Mouse (Mus musculus) erythroblast, embryonic 14.5 days (primary cell): ENCODE results near the gene Fbxo45. TPM values are rescaled to one million over a fixed set of nuclear protein-coding genes. Genes with fewer than 3 reads are reported as not detected.

Source experiments
- H3K27me3 ChIP-seq: 2 replicates; pipeline ENCODE4 v1.6.1; 2012; ENCODE audit warnings: inconsistent platforms; ENCODE audit not compliant: control insufficient read depth
- H3K36me3 ChIP-seq: 2 replicates; pipeline ENCODE4 v1.6.1; 2012; ENCODE audit warnings: mild to moderate bottlenecking, inconsistent platforms; ENCODE audit not compliant: control insufficient read depth
- H3K4me1 ChIP-seq: 2 replicates; pipeline ENCODE4 v1.6.1; 2012; ENCODE audit warnings: inconsistent platforms; ENCODE audit not compliant: control insufficient read depth
- H3K4me3 ChIP-seq: replicated peaks from 2 replicates; pipeline ENCODE3; 2012; ENCODE audit warnings: moderate library complexity, mild to moderate bottlenecking, inconsistent platforms
- H3K9me3 ChIP-seq: 2 replicates; pipeline ENCODE4 v1.6.1; 2012; ENCODE audit warnings: low read length, inconsistent platforms, mixed read lengths; ENCODE audit not compliant: control insufficient read depth
- GATA1 ChIP-seq: IDR thresholded peaks from 2 replicates; pipeline ENCODE4 v1.6.1; 2012; ENCODE audit warnings: low read length, inconsistent platforms, mixed read lengths
- TAL1 ChIP-seq: IDR thresholded peaks from 3 replicates; pipeline ENCODE4 v1.6.1; 2012; ENCODE audit warnings: low read length, inconsistent platforms, mixed read lengths
- polyA plus RNA-seq: library from polyadenylated mRNA; stranded (reverse); fragments of >175 nt; gene quantifications from 2 replicates; pipeline ENCODE4 v1.2.3, GENCODE M21; 2012

Gene Fbxo45
- 0.35 and 0.37 TPM in 2 replicates for polyA plus RNA-seq

- Histone ChIP-seq H3K36me3 (peaks cover 23% of the 10 kb centered on the region), H3K4me3 (peak within 1 kb of the TSS; percentile 97), H3K9me3 (no peaks in the 10 kb centered on the region), H3K4me1 (peaks cover 53% of the 10 kb centered on the region), H3K27me3 (no peaks in the 10 kb centered on the region)
- no peak for TF ChIP-seq TAL1
- no peak for TF ChIP-seq GATA1
Measured at GRCm38 (mm10) chr16:32246952-32247370, at the start of gene Fbxo45, which contains the start of gene Wdr53. Gene Fbxo45, minus strand, starts transcription at chr16:32247158. Gene Wdr53, plus strand, starts transcription at chr16:32247227.

GRCm38 (mm10) chr16:32291821-32292220 is 44.9 kb upstream of the Fbxo45 start:
- Histone ChIP-seq H3K27me3 (no peaks in the 10 kb centered on the region), H3K9me3 (peaks cover 4% of the 10 kb centered on the region; the same call in 1 of the 2 replicates), H3K4me1 (no peaks in the 10 kb centered on the region), H3K36me3 (peaks cover 63% of the 10 kb centered on the region), H3K4me3 (no peak overlapping the region)
- no peak for TF ChIP-seq TAL1
- TF ChIP-seq GATA1 = no peak

DNA sequence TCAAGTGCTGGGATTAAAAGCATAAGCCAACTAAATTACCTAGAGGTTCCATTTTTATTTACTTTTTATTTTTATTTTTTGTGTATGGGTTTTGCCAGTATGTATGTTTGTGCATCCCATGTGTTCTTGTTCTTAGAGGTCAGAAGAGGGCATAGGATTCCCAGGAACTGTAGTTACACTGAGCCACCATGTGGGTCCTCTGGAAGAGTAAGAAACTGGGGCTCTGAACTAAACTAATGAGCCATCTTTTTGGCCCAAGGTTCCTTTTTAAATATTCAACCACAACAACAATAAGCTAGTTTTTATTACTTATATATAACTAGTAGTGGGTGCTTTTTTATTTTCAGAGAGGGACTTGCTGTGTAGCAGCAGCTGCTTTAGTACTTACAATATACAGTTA is 35.6 kb upstream of the Fbxo45 start:
- peaks cover 7% of the 10 kb centered on the region for H3K9me3 ChIP-seq
- H3K27me3 ChIP-seq = no peaks in the 10 kb centered on the region
- TF ChIP-seq GATA1 (no peak), TAL1 (no peak)
- H3K36me3 ChIP-seq = peaks cover 87% of the 10 kb centered on the region
- H3K4me1 ChIP-seq = peaks cover 51% of the 10 kb centered on the region
- no peak overlapping the region for H3K4me3 ChIP-seq

- TF ChIP-seq TAL1 = no peak
- TF ChIP-seq GATA1 = no peak
- Histone ChIP-seq H3K9me3 (peaks cover 7% of the 10 kb centered on the region), H3K4me1 (peaks cover 66% of the 10 kb centered on the region), H3K4me3 (peak overlapping the region; percentile 98), H3K36me3 (peaks cover 63% of the 10 kb centered on the region), H3K27me3 (no peaks in the 10 kb centered on the region)
Measured at GRCm38 (mm10) chr16:32280211-32280610, 33.3 kb upstream of the Fbxo45 start.

- H3K4me3 ChIP-seq = peak overlapping the region; percentile 98
- H3K9me3 ChIP-seq = peaks cover 7% of the 10 kb centered on the region
- peaks cover 45% of the 10 kb centered on the region for H3K36me3 ChIP-seq
- TF ChIP-seq TAL1 = no peak
- no peak for TF ChIP-seq GATA1
- H3K4me1 ChIP-seq = peaks cover 55% of the 10 kb centered on the region
- H3K27me3 ChIP-seq = no peaks in the 10 kb centered on the region
Measured at GRCm38 (mm10) chr16:32278396-32278795, 31.4 kb upstream of the Fbxo45 start.

GRCm38 (mm10) chr16:32277308-32278256 is 30.6 kb upstream of the Fbxo45 start, which contains the start of gene Rnf168:
Gene Rnf168, plus strand, starts transcription at chr16:32277459.
- no peak for TF ChIP-seq TAL1
- no peak for TF ChIP-seq GATA1
- Histone ChIP-seq H3K36me3 (peaks cover 37% of the 10 kb centered on the region), H3K4me1 (peaks cover 50% of the 10 kb centered on the region), H3K4me3 (peak within 1 kb of the TSS; percentile 98), H3K27me3 (no peaks in the 10 kb centered on the region), H3K9me3 (peaks cover 7% of the 10 kb centered on the region)

DNA sequence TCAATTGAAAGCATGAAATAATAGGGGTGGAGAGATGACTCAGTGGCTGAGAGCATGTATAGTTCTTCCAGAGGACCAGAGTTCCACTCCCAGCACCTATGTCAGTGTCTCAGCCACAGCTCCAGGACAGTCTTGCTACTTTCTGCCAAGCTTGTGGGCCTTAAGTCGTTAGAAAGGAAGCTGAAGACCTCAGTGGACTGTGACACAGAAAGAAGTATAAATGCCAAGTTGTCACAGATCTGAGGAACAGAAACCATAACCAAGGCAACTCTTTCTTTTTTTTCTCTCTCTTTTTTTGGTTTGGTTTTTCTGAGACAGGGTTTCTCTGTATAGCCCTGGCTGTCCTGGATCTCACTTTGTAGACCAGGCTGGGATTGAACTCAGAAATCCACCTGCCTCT is 28.9 kb upstream of the Fbxo45 start:
- TF ChIP-seq TAL1 = no peak
- no peak for TF ChIP-seq GATA1
- peaks cover 38% of the 10 kb centered on the region for H3K4me1 ChIP-seq

DNA sequence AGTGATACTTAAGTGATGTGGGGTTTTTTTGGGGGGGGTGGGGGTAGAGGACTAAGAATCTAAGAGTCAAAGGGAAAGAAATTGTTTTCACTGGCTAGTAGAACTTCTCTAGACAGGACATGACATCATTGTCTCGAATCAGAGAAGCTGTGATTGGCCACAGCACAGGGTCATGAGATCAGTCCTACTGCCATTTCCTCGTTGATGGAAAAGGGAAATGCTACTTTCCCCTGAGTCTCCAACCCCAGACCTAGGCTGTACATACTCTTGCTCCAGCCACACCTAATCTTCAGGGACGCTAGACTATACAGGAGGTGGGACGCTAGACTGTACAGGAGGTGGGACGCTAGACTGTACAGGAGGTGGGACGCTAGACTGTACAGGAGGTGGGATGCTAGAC is 28.1 kb upstream of the Fbxo45 start:
- TF ChIP-seq GATA1 (no peak), TAL1 (no peak)
- Histone ChIP-seq H3K4me3 (no peak overlapping the region), H3K4me1 (peaks cover 33% of the 10 kb centered on the region), H3K27me3 (peaks cover 3% of the 10 kb centered on the region; the same call in 1 of the 2 replicates), H3K36me3 (peaks cover 14% of the 10 kb centered on the region), H3K9me3 (peaks cover 3% of the 10 kb centered on the region)

More for the DNA sequence above, 28.9 kb upstream of the Fbxo45 start:
- Histone ChIP-seq H3K9me3 (peaks cover 7% of the 10 kb centered on the region), H3K36me3 (peaks cover 21% of the 10 kb centered on the region), H3K4me3 (no peak overlapping the region), H3K27me3 (peaks cover 3% of the 10 kb centered on the region; the same call in 1 of the 2 replicates)

DNA sequence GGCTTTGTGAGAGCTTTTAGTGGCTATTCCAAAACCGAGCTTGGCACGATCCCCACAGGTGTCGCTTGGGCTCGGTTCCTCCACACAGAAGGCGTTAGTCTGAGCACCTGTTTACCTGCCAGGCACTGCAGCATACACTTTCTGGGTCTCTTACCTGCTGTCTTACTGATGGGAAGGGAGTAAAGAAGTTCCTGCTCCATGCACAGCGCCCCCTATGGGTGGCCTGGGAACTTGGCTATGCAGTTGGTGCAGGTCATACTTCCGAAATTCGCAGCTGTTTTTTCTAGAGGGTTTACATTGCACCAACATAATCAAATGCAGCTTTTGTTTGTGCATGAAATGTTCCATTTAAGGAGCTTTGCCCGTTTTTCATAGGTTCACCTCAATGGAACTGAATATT is 26.4 kb upstream of the Fbxo45 start:
- no peaks in the 10 kb centered on the region; the same call in 1 of the 2 replicates for H3K36me3 ChIP-seq
- H3K9me3 ChIP-seq = no peaks in the 10 kb centered on the region
- peaks cover 16% of the 10 kb centered on the region for H3K4me1 ChIP-seq
- peaks cover 3% of the 10 kb centered on the region; the same call in 1 of the 2 replicates for H3K27me3 ChIP-seq
- no peak overlapping the region for H3K4me3 ChIP-seq
- no peak for TF ChIP-seq TAL1
- TF ChIP-seq GATA1 = no peak
